Mouse (Mus musculus) heart, adult 2 months (tissue): ENCODE data around the gene Fam174a.

Source experiments
- CTCF ChIP-seq: fragments of 200-600 bp; IDR thresholded peaks from 2 replicates; pipeline ENCODE4 v1.8.1; 2022; ENCODE audit warnings: antibody characterized with exemption, mild to moderate bottlenecking, moderate library complexity
- EP300 ChIP-seq: fragments of 200-500 bp; IDR thresholded peaks from 2 replicates; pipeline ENCODE4 v1.6.1; 2011; ENCODE audit warnings: low read depth, low read length, control low read depth; ENCODE audit not compliant: insufficient read depth
- POLR2A ChIP-seq: fragments of 200-500 bp; IDR thresholded peaks from 2 replicates; pipeline ENCODE4 v1.6.1; 2011; ENCODE audit warnings: mild to moderate bottlenecking, low read depth, low read length, control low read depth; ENCODE audit not compliant: insufficient read depth

- TF ChIP-seq CTCF = no peak
- TF ChIP-seq EP300 = no peak
- TF ChIP-seq POLR2A = no peak
Observed at GRCm38 (mm10) chr1:95308324-95308723, 5.1 kb upstream of the Fam174a start.
